Mouse (Mus musculus) ES-Bruce4 (cell line): ENCODE data around the gene Trub1. TPM values are rescaled to one million over a fixed set of nuclear protein-coding genes. Genes with fewer than 3 reads are reported as not detected.

Source experiments
- H3K27ac ChIP-seq: 2 replicates; pipeline ENCODE4 v1.5.1; 2012; ENCODE audit warnings: low read length, inconsistent platforms; ENCODE audit not compliant: insufficient read depth
- H3K27me3 ChIP-seq: 2 replicates; pipeline ENCODE4 v1.6.1; 2012; ENCODE audit warnings: mild to moderate bottlenecking, low read length, inconsistent platforms; ENCODE audit not compliant: control insufficient read depth, poor library complexity, insufficient read depth, severe bottlenecking
- H3K36me3 ChIP-seq: 2 replicates; pipeline ENCODE4 v1.6.1; 2012; ENCODE audit warnings: inconsistent platforms, mild to moderate bottlenecking, low read length, moderate library complexity; ENCODE audit not compliant: control insufficient read depth, poor library complexity, insufficient read depth, severe bottlenecking
- H3K4me1 ChIP-seq: one replicate; pipeline ENCODE4 v1.8.1; 2011; ENCODE audit warnings: low read length; ENCODE audit not compliant: control insufficient read depth, insufficient read depth
- H3K4me3 ChIP-seq: 2 replicates; pipeline ENCODE4 v1.5.1; 2011; ENCODE audit warnings: low read depth, mild to moderate bottlenecking, low read length
- H3K9ac ChIP-seq: 2 replicates; pipeline ENCODE4 v1.6.1; 2012; ENCODE audit warnings: low read depth, mild to moderate bottlenecking, inconsistent platforms; ENCODE audit not compliant: poor library complexity, severe bottlenecking
- H3K9me3 ChIP-seq: replicated peaks from 2 replicates; pipeline ENCODE4 v1.6.1; 2012; ENCODE audit warnings: mild to moderate bottlenecking, low read length, inconsistent platforms; ENCODE audit not compliant: control insufficient read depth, poor library complexity, insufficient read depth, severe bottlenecking
- CTCF ChIP-seq: IDR thresholded peaks from one replicate; pipeline ENCODE4 v1.8.1; 2011; ENCODE audit warnings: low read depth, low read length
- EP300 ChIP-seq: IDR thresholded peaks from 2 replicates; pipeline ENCODE4 v1.6.1; 2011; ENCODE audit warnings: low read depth, low read length; ENCODE audit not compliant: insufficient read depth
- POLR2A ChIP-seq: IDR thresholded peaks from one replicate; pipeline ENCODE4 v1.8.1; 2011; ENCODE audit warnings: low read length; ENCODE audit not compliant: insufficient read depth
- polyA plus RNA-seq: library from polyadenylated mRNA; stranded (reverse); fragments of >200 nt; gene quantifications from 2 replicates; pipeline ENCODE4 v1.2.4, GENCODE M21; 2011; ENCODE audit warnings: low read depth; ENCODE audit not compliant: missing spikeins, insufficient read depth, insufficient read length

Gene Trub1
- polyA plus RNA-seq, 1 experiment, result 42.4 TPM

GRCm38 (mm10) chr19:57505048-57505932, 52.6 kb downstream of the Trub1 start:
- TF ChIP-seq CTCF (no peak), POLR2A (no peak), EP300 (no peak)
- H3K9me3 ChIP-seq, result no peaks in the 10 kb centered on the region
- no peak overlapping the region for H3K9ac ChIP-seq
- H3K4me1 ChIP-seq, result no peaks in the 10 kb centered on the region
- no peaks in the 10 kb centered on the region for H3K36me3 ChIP-seq
- H3K4me3 ChIP-seq, result no peak overlapping the region
- H3K27ac ChIP-seq, result no peak overlapping the region
- no peaks in the 10 kb centered on the region for H3K27me3 ChIP-seq

GRCm38 (mm10) chr19:57506591-57506990, 53.9 kb downstream of the Trub1 start:
- H3K36me3 ChIP-seq, result no peaks in the 10 kb centered on the region
- no peak overlapping the region for H3K9ac ChIP-seq
- no peaks in the 10 kb centered on the region for H3K27me3 ChIP-seq
- no peaks in the 10 kb centered on the region for H3K9me3 ChIP-seq
- TF ChIP-seq EP300, result no peak
- no peak for TF ChIP-seq CTCF
- TF ChIP-seq POLR2A, result no peak
- H3K27ac ChIP-seq, result no peak overlapping the region
- no peak overlapping the region for H3K4me3 ChIP-seq
- H3K4me1 ChIP-seq, result no peaks in the 10 kb centered on the region

- Histone ChIP-seq H3K27me3 (no peaks in the 10 kb centered on the region), H3K9me3 (no peaks in the 10 kb centered on the region), H3K27ac (no peak overlapping the region), H3K4me3 (no peak overlapping the region), H3K9ac (no peak overlapping the region), H3K36me3 (no peaks in the 10 kb centered on the region), H3K4me1 (no peaks in the 10 kb centered on the region)
- no peak for TF ChIP-seq EP300
These were observed 55.6 kb downstream of the Trub1 start for GRCm38 (mm10) chr19:57508261-57508788.

- Histone ChIP-seq H3K36me3 (no peaks in the 10 kb centered on the region), H3K9ac (no peak overlapping the region), H3K4me3 (no peak overlapping the region), H3K27me3 (no peaks in the 10 kb centered on the region), H3K4me1 (no peaks in the 10 kb centered on the region), H3K9me3 (no peaks in the 10 kb centered on the region), H3K27ac (no peak overlapping the region)
- no peak for TF ChIP-seq POLR2A
- no peak for TF ChIP-seq EP300
- TF ChIP-seq CTCF, result no peak
These were observed 57.1 kb downstream of the Trub1 start for GRCm38 (mm10) chr19:57509758-57510319.

- H3K27ac ChIP-seq, result no peak overlapping the region
- no peaks in the 10 kb centered on the region for H3K9me3 ChIP-seq
- no peaks in the 10 kb centered on the region for H3K27me3 ChIP-seq
- no peaks in the 10 kb centered on the region for H3K36me3 ChIP-seq
- H3K9ac ChIP-seq, result no peak overlapping the region
- no peaks in the 10 kb centered on the region for H3K4me1 ChIP-seq
- H3K4me3 ChIP-seq, result no peak overlapping the region
- TF ChIP-seq POLR2A, result no peak
- no peak for TF ChIP-seq CTCF
- no peak for TF ChIP-seq EP300
These were observed 58.1 kb downstream of the Trub1 start for GRCm38 (mm10) chr19:57510836-57511235.

GRCm38 (mm10) chr19:57513123-57513522, 60.4 kb downstream of the Trub1 start:
- H3K9ac ChIP-seq, result no peak overlapping the region
- no peaks in the 10 kb centered on the region for H3K4me1 ChIP-seq
- no peaks in the 10 kb centered on the region for H3K27me3 ChIP-seq
- H3K4me3 ChIP-seq, result no peak overlapping the region
- no peaks in the 10 kb centered on the region for H3K36me3 ChIP-seq
- no peak overlapping the region for H3K27ac ChIP-seq
- no peaks in the 10 kb centered on the region for H3K9me3 ChIP-seq
- no peak for TF ChIP-seq CTCF
- TF ChIP-seq POLR2A, result no peak
- TF ChIP-seq EP300, result no peak
